Mouse (Mus musculus) heart, postnatal 0 days (tissue): ENCODE measurements around the gene Ccnt1. TPM values are rescaled to one million over a fixed set of nuclear protein-coding genes. Genes with fewer than 3 reads are reported as not detected.
"Not testable (repeated sequence)": the region's sequence is repeated elsewhere in the genome, so short reads cannot be mapped to it uniquely, and the experiment has no call there.

Experiments
- ATAC-seq: fragments of 200-750 bp; cut with Nextera tagmentation; 2 replicates; pipeline ENCODE4 v1.8.0; 2017; ENCODE audit warnings: low read depth, moderate number of reproducible peaks, moderate library complexity; ENCODE audit not compliant: insufficient read depth
- DNase-seq: peaks from one replicate; pipeline ENCODE4 v3.0.0-alpha.2; 2016; ENCODE audit warnings: low spot score
- H3K27ac ChIP-seq: fragments of 300-500 bp; sonication (generic); 2 replicates; pipeline ENCODE4 v1.5.1; 2014; ENCODE audit warnings: low read depth, mild to moderate bottlenecking
- H3K27me3 ChIP-seq: fragments of 300-500 bp; sonication (generic); 2 replicates; pipeline ENCODE4 v1.6.1; 2014; ENCODE audit warnings: low read length, mixed read lengths; ENCODE audit not compliant: control insufficient read depth, insufficient read depth
- H3K36me3 ChIP-seq: fragments of 300-500 bp; sonication (generic); replicated peaks from 2 replicates; pipeline ENCODE4 v1.6.1; 2014; ENCODE audit warnings: low read length, mixed read lengths; ENCODE audit not compliant: control insufficient read depth, insufficient read depth
- H3K4me1 ChIP-seq: fragments of 300-500 bp; sonication (generic); 2 replicates; pipeline ENCODE4 v1.6.1; 2014; ENCODE audit warnings: antibody characterized with exemption; ENCODE audit not compliant: control insufficient read depth, insufficient read depth
- H3K4me2 ChIP-seq: fragments of 300-500 bp; sonication (generic); 2 replicates; pipeline ENCODE4 v1.6.1; 2014; ENCODE audit warnings: low read depth, mild to moderate bottlenecking, low read length, moderate library complexity
- H3K4me3 ChIP-seq: fragments of 300-500 bp; sonication (generic); 2 replicates; pipeline ENCODE4 v1.5.1; 2014; ENCODE audit warnings: low read depth, low read length
- H3K9ac ChIP-seq: fragments of 300-500 bp; sonication (generic); replicated peaks from 2 replicates; pipeline ENCODE4 v1.6.1; 2014; ENCODE audit warnings: low read depth, low read length, mixed read lengths
- H3K9me3 ChIP-seq: fragments of 300-500 bp; sonication (generic); replicated peaks from 2 replicates; pipeline ENCODE4 v1.6.1; 2016; ENCODE audit warnings: low read length; ENCODE audit not compliant: control insufficient read depth
- CTCF ChIP-seq: IDR thresholded peaks from 2 replicates; pipeline ENCODE4 v1.5.1; 2016; ENCODE audit warnings: antibody characterized with exemption, control low read depth, low read depth
- EP300 ChIP-seq: IDR thresholded peaks from 2 replicates; pipeline ENCODE4 v1.6.1; 2016; ENCODE audit warnings: antibody characterized with exemption, low read depth
- WGBS: fragments of 180-500 bp; shearing (Covaris S2); extraction: QIAGEN DNeasy Blood & Tissue Kit; methylation state at CpG from one replicate; pipeline ENCODE4 v1.1.7; 2014; 5-methylcytosine and 5-hydroxymethylcytosine counted together
- polyA plus RNA-seq: library from polyadenylated mRNA; unstranded; fragments of >200 nt; fragmentation: Nextera tagmentation; extraction: Ambion mirVana; gene quantifications from 2 replicates; pipeline ENCODE4 v1.2.1, GENCODE M21; 2015
- total RNA-seq: library from RNA; depleted of rRNA; stranded (reverse); fragments of >200 nt; gene quantifications from 2 replicates; pipeline ENCODE4 v1.2.3, GENCODE M21; 2014; ENCODE audit warnings: low replicate concordance

Ccnt1 gene
- total and polyA plus RNA-seq, 2 experiments from 2014 or later = 22.3 to 32.8 TPM

DNA sequence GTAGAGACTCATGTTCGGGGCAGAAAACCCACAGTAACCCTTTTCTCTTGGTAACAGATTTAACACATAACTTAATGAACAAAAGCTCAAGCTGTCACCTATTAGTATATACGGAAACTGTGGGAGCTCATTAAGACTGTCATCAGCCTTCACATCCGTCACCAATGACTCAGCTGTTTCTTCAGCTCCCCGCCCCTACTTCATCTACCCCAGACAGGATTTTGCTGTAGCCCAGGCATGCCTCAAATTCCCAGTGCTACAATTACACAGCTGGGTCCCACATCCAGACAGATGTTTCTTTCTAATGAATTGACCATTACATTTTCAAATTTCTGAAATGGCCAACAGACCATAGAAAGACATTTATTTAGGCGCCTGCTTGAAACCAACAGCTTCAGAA, 44.7 kb downstream of the Ccnt1 start:
- DNase-seq = no peak
- 58% methylated on average over 5 of the region's 5 CpGs for WGBS
- H3K4me1 ChIP-seq = no peaks in the 10 kb centered on the region
- H3K9ac ChIP-seq = no peak overlapping the region
- peaks cover 95% of the 10 kb centered on the region for H3K36me3 ChIP-seq
- H3K9me3 ChIP-seq = no peaks in the 10 kb centered on the region
- ATAC-seq = no peak
- no peak overlapping the region for H3K27ac ChIP-seq
- no peaks in the 10 kb centered on the region for H3K27me3 ChIP-seq
- H3K4me2 ChIP-seq = no peak overlapping the region
- no peak overlapping the region for H3K4me3 ChIP-seq
- TF ChIP-seq EP300 (no peak), CTCF (no peak)

GRCm38 (mm10) chr15:98521245-98521644, 49.5 kb downstream of the Ccnt1 start:
- ATAC-seq = no peak
- H3K4me2 ChIP-seq = no peak overlapping the region
- no peak overlapping the region for H3K27ac ChIP-seq
- peaks cover 80% of the 10 kb centered on the region for H3K36me3 ChIP-seq
- H3K27me3 ChIP-seq = no peaks in the 10 kb centered on the region
- no peak for TF ChIP-seq EP300
- TF ChIP-seq CTCF = no peak
- no peaks in the 10 kb centered on the region for H3K4me1 ChIP-seq
- H3K9ac ChIP-seq = no peak overlapping the region
- H3K4me3 ChIP-seq = no peak overlapping the region
- 84% methylated on average over 3 of the region's 3 CpGs for WGBS
- H3K9me3 ChIP-seq = no peaks in the 10 kb centered on the region
- DNase-seq = no peak

GRCm38 (mm10) chr15:98517380-98518355, 53.1 kb downstream of the Ccnt1 start:
- TF ChIP-seq CTCF (peak; percentile 93), EP300 (no peak)
- H3K27ac ChIP-seq = no peak overlapping the region
- peak; percentile 56 for DNase-seq

GRCm38 (mm10) chr15:98514845-98515244, 55.9 kb downstream of the Ccnt1 start:
- DNase-seq = not testable (repeated sequence)

More at GRCm38 (mm10) chr15:98517380-98518355, 53.1 kb downstream of the Ccnt1 start:
- no peak for ATAC-seq
- H3K4me1 ChIP-seq = peaks cover 9% of the 10 kb centered on the region
- H3K4me2 ChIP-seq = no peak overlapping the region
- 64% methylated on average over 16 of the region's 16 CpGs for WGBS
- no peak overlapping the region for H3K4me3 ChIP-seq
- H3K9ac ChIP-seq = no peak overlapping the region
- H3K9me3 ChIP-seq = no peaks in the 10 kb centered on the region; the same call in 1 of the 2 replicates
- no peaks in the 10 kb centered on the region for H3K27me3 ChIP-seq
- peaks cover 48% of the 10 kb centered on the region for H3K36me3 ChIP-seq

DNA sequence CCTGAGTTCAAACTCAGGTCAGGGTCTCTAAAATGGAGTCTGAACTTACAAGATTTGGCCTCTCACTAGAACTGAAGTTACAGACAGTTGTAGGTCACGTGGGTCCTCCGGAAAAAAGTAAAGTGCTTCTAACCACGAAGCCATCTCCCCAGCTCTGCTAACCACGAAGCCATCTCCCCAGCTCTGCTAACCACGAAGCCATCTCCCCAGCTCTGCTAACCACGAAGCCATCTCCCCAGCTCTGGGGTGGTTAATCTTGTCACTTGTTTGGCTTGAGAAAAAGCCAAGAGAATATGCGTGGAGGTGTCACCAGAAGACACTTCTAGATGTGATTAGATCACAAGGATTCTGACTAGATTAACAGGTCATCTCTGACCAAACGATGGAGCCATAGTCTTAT, 56.6 kb downstream of the Ccnt1 start:
- peaks cover 9% of the 10 kb centered on the region for H3K4me1 ChIP-seq
- H3K9me3 ChIP-seq = no peaks in the 10 kb centered on the region; the same call in 1 of the 2 replicates
- H3K9ac ChIP-seq = no peak overlapping the region
- peaks cover 14% of the 10 kb centered on the region for H3K36me3 ChIP-seq
- ATAC-seq = no peak
- TF ChIP-seq CTCF = no peak
- no peak overlapping the region for H3K27ac ChIP-seq
- DNase-seq = no peak
- no peaks in the 10 kb centered on the region for H3K27me3 ChIP-seq
- WGBS = 75% methylated on average over 8 of the region's 8 CpGs
- no peak overlapping the region for H3K4me3 ChIP-seq
- H3K4me2 ChIP-seq = no peak overlapping the region

More at GRCm38 (mm10) chr15:98514845-98515244, 55.9 kb downstream of the Ccnt1 start:
- not testable (repeated sequence) for H3K4me2 ChIP-seq, H3K27me3 ChIP-seq, H3K4me3 ChIP-seq, ATAC-seq, H3K9ac ChIP-seq, H3K27ac ChIP-seq, H3K9me3 ChIP-seq, H3K4me1 ChIP-seq
- peaks cover 20% of the 10 kb centered on the region for H3K36me3 ChIP-seq
- 46% methylated on average over 2 of the region's 2 CpGs for WGBS

- not testable (repeated sequence) for ATAC-seq, H3K4me3 ChIP-seq, H3K4me1 ChIP-seq, DNase-seq, H3K4me2 ChIP-seq, H3K27me3 ChIP-seq, H3K9me3 ChIP-seq
- Histone ChIP-seq H3K36me3 (peaks cover 14% of the 10 kb centered on the region), H3K9ac (0 out of 2 replicates have a peak overlapping the region, but pooled peaks have one; percentile 1), H3K27ac (peak overlapping the region; percentile 78; the same call in 1 of the 2 replicates)
- WGBS = 57% methylated on average over 3 of the region's 3 CpGs
Measured at GRCm38 (mm10) chr15:98513676-98514075, 57.0 kb downstream of the Ccnt1 start.
